Mouse (Mus musculus): ENCODE measurements at regions not wholly inside any gene's neighbourhood (a gene's known extent, or its start where the extent isn't known, plus 50 kb on each side); places are given as distances from the start of the nearest gene placed in this dataset.

DNA sequence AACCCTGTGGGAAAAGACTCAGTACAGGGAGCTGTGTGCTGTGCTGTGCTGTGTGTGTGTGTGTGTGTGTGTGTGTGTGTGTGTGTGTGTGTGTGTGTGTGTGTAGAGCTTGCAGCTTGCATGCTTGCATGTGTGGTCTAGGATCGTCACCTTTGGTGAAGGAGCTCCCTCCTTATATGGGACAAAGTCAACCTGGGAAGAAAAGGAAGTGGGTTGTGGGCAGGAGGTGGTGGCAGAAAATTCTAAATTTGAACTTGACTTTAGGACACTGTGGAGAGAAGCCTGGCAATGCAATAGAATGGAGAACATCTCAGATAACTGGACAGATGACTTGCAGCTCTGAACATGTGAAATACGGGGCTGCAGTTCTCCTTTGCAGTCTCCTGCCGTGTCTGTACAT lies 84.7 kb upstream of the Itprid2 start:
- WGBS: 87% methylated on average over 3 of the region's 3 CpGs
- Histone ChIP-seq H3K36me3 (ENCODE audit: poor library complexity, severe bottlenecking) (no peaks in the 10 kb centered on the region), H3K4me1 (peaks cover 10% of the 10 kb centered on the region; the same call in 1 of the 2 replicates), H3K9ac (no peak overlapping the region), H3K4me3 (no peak overlapping the region), H3K9me3 (replicated peaks) (no peaks in the 10 kb centered on the region), H3K27ac (no peak overlapping the region), H3K27me3 (no peaks in the 10 kb centered on the region), H3K4me2 (no peak overlapping the region)
- ATAC-seq: no peak

DNA sequence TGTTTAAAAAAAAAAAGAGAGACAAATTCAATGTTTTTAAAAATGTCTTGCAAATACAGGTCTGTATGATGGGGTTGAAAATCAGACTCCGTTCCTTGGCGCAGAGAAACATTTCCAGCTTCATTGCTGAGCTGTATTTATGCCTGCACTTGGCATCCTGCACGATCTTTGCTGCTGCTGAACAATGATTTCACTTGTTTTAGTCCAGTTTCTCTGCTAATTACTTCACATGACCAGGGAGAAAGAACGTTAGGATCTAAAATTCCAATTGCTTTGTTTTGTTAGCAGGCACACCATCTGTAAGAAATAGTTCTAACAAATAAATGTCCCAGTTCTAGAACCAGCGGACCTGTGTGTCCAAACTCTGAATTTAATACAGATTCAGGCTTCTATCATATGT lies 82.7 kb upstream of the Itprid2 start:
- Histone ChIP-seq H3K4me3 (no peak overlapping the region), H3K27ac (no peak overlapping the region), H3K4me2 (no peak overlapping the region), H3K4me1 (peaks cover 10% of the 10 kb centered on the region; the same call in 1 of the 2 replicates), H3K36me3 (ENCODE audit: poor library complexity, severe bottlenecking) (no peaks in the 10 kb centered on the region), H3K27me3 (no peaks in the 10 kb centered on the region), H3K9me3 (replicated peaks) (no peaks in the 10 kb centered on the region), H3K9ac (no peak overlapping the region)
- no peak for ATAC-seq
- 54% methylated on average over 5 of the region's 5 CpGs for WGBS

DNA sequence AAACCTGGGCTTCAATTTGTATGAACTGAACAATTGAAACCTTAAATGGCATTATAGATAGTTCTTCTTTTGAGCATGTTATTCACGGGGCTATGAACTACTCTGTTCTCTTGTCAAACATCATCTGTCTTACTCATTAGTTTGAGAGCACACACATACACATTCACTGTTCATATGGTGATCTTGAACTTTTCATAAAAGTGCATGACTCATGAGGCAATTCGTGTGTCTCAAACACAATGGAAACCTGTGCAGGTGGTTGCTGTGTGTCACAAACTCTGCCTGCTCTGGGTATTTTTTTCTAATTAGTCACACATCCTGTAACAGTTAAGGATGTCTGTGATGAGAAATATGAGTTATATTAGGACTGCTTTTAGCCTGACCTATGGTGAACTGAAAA lies 79.8 kb upstream of the Itprid2 start:
- no peaks in the 10 kb centered on the region for H3K27me3 ChIP-seq
- no peak overlapping the region for H3K4me3 ChIP-seq
- no peak for ATAC-seq
- H3K4me2 ChIP-seq: no peak overlapping the region
- H3K36me3 ChIP-seq (ENCODE audit: poor library complexity, severe bottlenecking): no peaks in the 10 kb centered on the region
- H3K9ac ChIP-seq: no peak overlapping the region
- 78% methylated on average over 2 of the region's 2 CpGs for WGBS
- peaks cover 10% of the 10 kb centered on the region; the same call in 1 of the 2 replicates for H3K4me1 ChIP-seq
- H3K9me3 ChIP-seq (replicated peaks): no peaks in the 10 kb centered on the region
- H3K27ac ChIP-seq: no peak overlapping the region

DNA sequence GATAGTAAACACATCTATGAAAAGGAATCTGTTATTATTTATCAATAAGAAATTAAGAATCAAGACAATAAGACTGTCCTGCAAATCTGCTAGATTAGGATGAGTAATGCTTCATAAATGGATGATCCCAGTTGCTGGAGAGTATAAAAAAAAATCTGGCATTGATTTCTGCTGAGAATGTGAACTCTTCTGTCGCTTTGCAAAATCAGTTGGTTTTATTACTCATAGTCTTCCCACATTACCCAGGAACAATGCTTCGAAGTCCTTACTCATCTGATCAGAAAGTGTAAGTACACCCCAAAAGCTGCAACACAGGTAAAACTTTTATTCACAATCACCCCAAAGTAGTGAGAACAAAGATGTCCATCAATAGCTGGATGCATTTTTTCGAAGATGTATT lies 77.8 kb upstream of the Itprid2 start:
- no peak for ATAC-seq
- Histone ChIP-seq H3K4me3 (no peak overlapping the region), H3K9me3 (replicated peaks) (no peaks in the 10 kb centered on the region), H3K4me2 (no peak overlapping the region), H3K9ac (no peak overlapping the region), H3K4me1 (peaks cover 3% of the 10 kb centered on the region; the same call in 1 of the 2 replicates), H3K27ac (no peak overlapping the region), H3K36me3 (ENCODE audit: poor library complexity, severe bottlenecking) (no peaks in the 10 kb centered on the region), H3K27me3 (no peaks in the 10 kb centered on the region)
- 90% methylated on average over 3 of the region's 3 CpGs for WGBS

GRCm38 (mm10) chr2:79566280-79566933 lies 68.7 kb upstream of the Itprid2 start:
- Histone ChIP-seq H3K27me3 (no peaks in the 10 kb centered on the region), H3K4me2 (no peak overlapping the region), H3K27ac (no peak overlapping the region), H3K9ac (no peak overlapping the region), H3K4me3 (no peak overlapping the region), H3K9me3 (replicated peaks) (no peaks in the 10 kb centered on the region), H3K36me3 (ENCODE audit: poor library complexity, severe bottlenecking) (no peaks in the 10 kb centered on the region), H3K4me1 (peaks cover 16% of the 10 kb centered on the region)
- ATAC-seq: no peak
- 6% methylated on average over 3 of the region's 3 CpGs for WGBS

DNA sequence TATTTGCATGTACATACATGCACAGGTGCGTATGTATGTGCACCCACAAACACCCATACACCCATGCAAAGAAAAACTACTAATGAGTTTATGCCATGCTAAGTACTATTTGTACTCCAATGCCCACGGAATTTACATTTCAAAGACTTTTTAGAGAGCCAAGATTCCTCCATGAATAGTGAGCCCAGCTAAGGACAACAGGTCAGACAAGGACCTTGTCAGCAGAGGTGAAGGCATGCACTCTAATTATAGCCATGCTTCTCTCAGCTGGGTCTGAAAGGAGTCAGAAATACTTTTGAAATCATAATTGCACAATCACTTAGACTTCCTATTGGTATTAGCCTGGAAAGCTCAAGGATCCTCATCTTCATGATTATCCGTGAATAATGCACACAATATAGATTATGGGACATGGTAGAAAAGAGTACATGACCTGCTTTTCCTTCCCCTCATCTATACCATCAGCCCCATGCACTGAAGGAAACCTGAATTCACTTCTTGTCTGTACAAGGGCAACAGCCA lies 67.7 kb upstream of the Itprid2 start:
- peaks cover 16% of the 10 kb centered on the region for H3K4me1 ChIP-seq
- no peak overlapping the region for H3K9ac ChIP-seq
- no peak overlapping the region for H3K4me2 ChIP-seq
- H3K27ac ChIP-seq: no peak overlapping the region
- H3K36me3 ChIP-seq (ENCODE audit: poor library complexity, severe bottlenecking): no peaks in the 10 kb centered on the region
- no peak overlapping the region for H3K4me3 ChIP-seq
- WGBS: 41% methylated on average over 3 of the region's 3 CpGs
- H3K9me3 ChIP-seq (replicated peaks): no peaks in the 10 kb centered on the region
- H3K27me3 ChIP-seq: no peaks in the 10 kb centered on the region
- peak; percentile 51; the same call in 1 of the 2 replicates for ATAC-seq

DNA sequence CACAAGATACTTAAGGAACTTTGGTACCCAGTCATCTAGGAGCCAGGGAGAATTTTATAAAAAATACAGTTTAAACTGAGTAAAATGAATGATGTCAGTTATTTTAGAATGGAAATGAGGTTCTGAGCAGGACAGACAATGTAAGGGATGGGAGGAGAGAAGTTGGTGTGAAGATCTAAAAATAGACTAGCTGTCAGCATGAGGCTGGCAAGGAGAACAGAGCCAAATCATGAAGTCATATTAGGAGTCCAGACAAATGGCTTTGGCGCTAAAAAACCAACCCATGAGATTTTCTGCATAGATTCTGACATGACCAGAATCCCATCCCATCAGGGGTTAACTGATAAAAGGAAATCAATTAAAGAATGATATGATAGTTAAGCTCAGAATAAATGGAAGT lies 65.5 kb upstream of the Itprid2 start:
- Histone ChIP-seq H3K4me1 (peaks cover 16% of the 10 kb centered on the region), H3K27ac (no peak overlapping the region), H3K27me3 (no peaks in the 10 kb centered on the region), H3K4me3 (no peak overlapping the region), H3K9me3 (replicated peaks) (no peaks in the 10 kb centered on the region), H3K9ac (no peak overlapping the region), H3K4me2 (no peak overlapping the region), H3K36me3 (ENCODE audit: poor library complexity, severe bottlenecking) (no peaks in the 10 kb centered on the region)
- WGBS: 95% methylated on average over 1 of the region's 1 CpGs
- ATAC-seq: no peak

GRCm38 (mm10) chr2:79571910-79572309 lies 63.2 kb upstream of the Itprid2 start:
- no peak overlapping the region for H3K4me2 ChIP-seq
- H3K9ac ChIP-seq: no peak overlapping the region
- H3K4me1 ChIP-seq: peaks cover 8% of the 10 kb centered on the region
- H3K27ac ChIP-seq: no peak overlapping the region
- no peaks in the 10 kb centered on the region for H3K9me3 ChIP-seq (replicated peaks)
- no peaks in the 10 kb centered on the region for H3K27me3 ChIP-seq
- H3K4me3 ChIP-seq: no peak overlapping the region
- WGBS: 90% methylated on average over 5 of the region's 5 CpGs
- no peaks in the 10 kb centered on the region for H3K36me3 ChIP-seq (ENCODE audit: poor library complexity, severe bottlenecking)
- no peak for ATAC-seq

- no peak overlapping the region for H3K4me3 ChIP-seq
- no peaks in the 10 kb centered on the region for H3K27me3 ChIP-seq
- no peaks in the 10 kb centered on the region for H3K4me1 ChIP-seq
- H3K9me3 ChIP-seq (replicated peaks): no peaks in the 10 kb centered on the region
- H3K4me2 ChIP-seq: no peak overlapping the region
- 75% methylated on average over 6 of the region's 6 CpGs for WGBS
- no peak overlapping the region for H3K9ac ChIP-seq
- no peak overlapping the region for H3K27ac ChIP-seq
- H3K36me3 ChIP-seq (ENCODE audit: poor library complexity, severe bottlenecking): no peaks in the 10 kb centered on the region
- ATAC-seq: no peak
Measured at GRCm38 (mm10) chr2:79575074-79575473, 60.1 kb upstream of the Itprid2 start.

GRCm38 (mm10) chr2:79585022-79585774 lies 50.0 kb upstream of the Itprid2 start:
- no peaks in the 10 kb centered on the region for H3K36me3 ChIP-seq (ENCODE audit: poor library complexity, severe bottlenecking)
- H3K27ac ChIP-seq: no peak overlapping the region
- no peak overlapping the region for H3K4me2 ChIP-seq
- no peaks in the 10 kb centered on the region for H3K4me1 ChIP-seq
- H3K4me3 ChIP-seq: no peak overlapping the region
- 53% methylated on average over 7 of the region's 7 CpGs for WGBS
- no peak overlapping the region for H3K9ac ChIP-seq
- no peaks in the 10 kb centered on the region for H3K9me3 ChIP-seq (replicated peaks)
- no peaks in the 10 kb centered on the region for H3K27me3 ChIP-seq
- ATAC-seq: no peak

Data from forebrain, embryonic 13.5 days (tissue).